Mouse (Mus musculus): ENCODE results near the gene Gstm1. TPM values are rescaled to one million over a fixed set of nuclear protein-coding genes. Genes with fewer than 3 reads are reported as not detected.

Gene Gstm1
- polyA plus RNA-seq, 1 experiment from 2014 or later, result 28.0 TPM

DNA sequence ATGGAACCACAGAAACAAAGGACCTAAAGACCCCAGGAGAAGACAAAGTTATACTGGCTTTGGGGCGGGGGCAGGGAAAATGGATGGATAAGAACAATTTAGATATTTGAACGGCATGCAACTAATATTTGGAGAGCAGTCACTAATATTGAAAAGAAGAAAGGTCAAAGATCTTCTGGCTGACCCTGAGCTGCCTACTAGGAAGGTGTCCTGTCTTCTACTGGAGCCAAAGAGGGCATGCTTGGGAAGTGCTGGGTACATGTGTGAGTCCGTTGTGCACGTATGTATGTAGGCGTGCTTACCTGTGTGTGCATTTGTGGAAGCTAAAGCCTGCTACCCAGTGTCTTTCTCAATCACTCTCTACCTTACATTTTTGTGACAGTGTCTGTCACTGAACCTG is 51.1 kb downstream of the Gstm1 start:
- Histone ChIP-seq H3K9me3 (ENCODE audit: control insufficient read depth, low read length) (no peaks in the 10 kb centered on the region), H3K9ac (ENCODE audit: low read length) (no peak overlapping the region), H3K36me3 (ENCODE audit: control insufficient read depth, insufficient read depth, low read length) (no peaks in the 10 kb centered on the region), H3K4me3 (ENCODE audit: low read depth, low read length) (no peak overlapping the region), H3K27me3 (ENCODE audit: control insufficient read depth, insufficient read depth, low read length) (no peaks in the 10 kb centered on the region), H3K4me2 (ENCODE audit: low read depth) (no peak overlapping the region), H3K4me1 (ENCODE audit: control insufficient read depth, insufficient read depth, low read length) (no peaks in the 10 kb centered on the region), H3K27ac (ENCODE audit: low read depth, low read length) (no peak overlapping the region)
- no peak for DNase-seq (ENCODE audit: low spot score)
- ATAC-seq (ENCODE audit: insufficient read depth, low FRiP score, low TSS enrichment), result no peak
- WGBS, result 97% methylated on average over 5 of the region's 5 CpGs

DNA sequence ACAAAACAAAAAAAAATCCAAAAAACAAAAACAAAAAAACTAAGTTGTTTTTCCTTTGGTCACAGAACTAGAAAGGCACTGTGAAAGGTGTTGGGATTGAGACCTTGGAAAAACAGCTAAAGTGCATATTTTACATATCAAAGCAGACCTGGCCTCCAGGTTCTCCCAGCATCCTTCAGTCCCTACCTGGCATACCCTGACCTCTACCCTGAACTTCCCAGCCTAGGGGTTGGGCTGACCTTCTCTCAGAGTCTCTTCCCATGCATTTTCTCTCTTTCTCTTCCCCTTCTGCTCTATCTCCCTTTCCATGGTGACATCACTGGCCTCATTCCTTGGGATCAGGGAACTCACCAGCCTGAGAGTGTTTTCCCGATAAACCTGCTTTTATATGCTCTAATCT is 52.2 kb downstream of the Gstm1 start:
- H3K27ac ChIP-seq (ENCODE audit: low read depth, low read length), result no peak overlapping the region
- no peaks in the 10 kb centered on the region for H3K4me1 ChIP-seq (ENCODE audit: control insufficient read depth, insufficient read depth, low read length)
- H3K36me3 ChIP-seq (ENCODE audit: control insufficient read depth, insufficient read depth, low read length), result no peaks in the 10 kb centered on the region
- ATAC-seq (ENCODE audit: insufficient read depth, low FRiP score, low TSS enrichment) (no peak), DNase-seq (ENCODE audit: low spot score) (no peak)
- no peak overlapping the region for H3K4me3 ChIP-seq (ENCODE audit: low read depth, low read length)
- H3K4me2 ChIP-seq (ENCODE audit: low read depth), result no peak overlapping the region
- no peaks in the 10 kb centered on the region for H3K9me3 ChIP-seq (ENCODE audit: control insufficient read depth, low read length)
- H3K27me3 ChIP-seq (ENCODE audit: control insufficient read depth, insufficient read depth, low read length), result no peaks in the 10 kb centered on the region
- WGBS, result 78% methylated on average over 1 of the region's 1 CpGs
- H3K9ac ChIP-seq (ENCODE audit: low read length), result no peak overlapping the region

DNA sequence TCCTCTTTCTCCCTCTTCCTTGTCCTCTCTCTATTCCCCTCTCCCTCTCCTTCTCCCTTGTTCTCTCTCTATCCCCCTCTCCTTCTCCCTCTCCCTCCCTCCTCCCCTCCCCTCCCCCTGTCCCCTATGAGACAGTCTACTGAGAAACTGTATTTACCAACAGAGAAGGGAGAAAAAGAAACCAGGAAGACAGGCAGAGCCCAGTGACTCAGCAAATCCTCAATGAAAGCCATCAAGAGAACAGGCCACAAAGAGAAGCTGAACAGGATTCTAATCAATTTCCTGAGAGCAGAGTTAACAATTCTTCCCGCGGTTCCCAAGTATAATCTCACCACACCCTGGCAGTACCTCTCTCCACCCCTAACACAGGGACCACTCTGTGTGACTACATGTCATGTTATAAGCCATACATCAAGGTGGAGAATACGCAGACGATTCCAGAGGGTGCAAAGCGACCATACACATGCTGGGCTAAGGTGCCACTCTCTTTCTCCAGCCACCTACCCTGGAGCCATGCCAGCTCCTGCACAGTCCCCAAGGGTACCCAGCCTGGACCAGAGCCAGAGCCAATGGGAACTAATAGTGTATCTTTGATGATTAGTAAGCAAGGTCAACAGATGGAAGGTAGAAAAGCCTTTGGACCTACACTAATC is 53.0 kb downstream of the Gstm1 start:
- Histone ChIP-seq H3K36me3 (ENCODE audit: control insufficient read depth, insufficient read depth, low read length) (no peaks in the 10 kb centered on the region), H3K27ac (ENCODE audit: low read depth, low read length) (no peak overlapping the region), H3K4me2 (ENCODE audit: low read depth) (no peak overlapping the region), H3K27me3 (ENCODE audit: control insufficient read depth, insufficient read depth, low read length) (no peaks in the 10 kb centered on the region), H3K4me1 (ENCODE audit: control insufficient read depth, insufficient read depth, low read length) (no peaks in the 10 kb centered on the region), H3K9me3 (ENCODE audit: control insufficient read depth, low read length) (no peaks in the 10 kb centered on the region), H3K9ac (ENCODE audit: low read length) (no peak overlapping the region), H3K4me3 (ENCODE audit: low read depth, low read length) (no peak overlapping the region)
- 71% methylated on average over 5 of the region's 5 CpGs for WGBS
- DNase-seq (ENCODE audit: low spot score), result no peak
- no peak for ATAC-seq (ENCODE audit: insufficient read depth, low FRiP score, low TSS enrichment)

DNA sequence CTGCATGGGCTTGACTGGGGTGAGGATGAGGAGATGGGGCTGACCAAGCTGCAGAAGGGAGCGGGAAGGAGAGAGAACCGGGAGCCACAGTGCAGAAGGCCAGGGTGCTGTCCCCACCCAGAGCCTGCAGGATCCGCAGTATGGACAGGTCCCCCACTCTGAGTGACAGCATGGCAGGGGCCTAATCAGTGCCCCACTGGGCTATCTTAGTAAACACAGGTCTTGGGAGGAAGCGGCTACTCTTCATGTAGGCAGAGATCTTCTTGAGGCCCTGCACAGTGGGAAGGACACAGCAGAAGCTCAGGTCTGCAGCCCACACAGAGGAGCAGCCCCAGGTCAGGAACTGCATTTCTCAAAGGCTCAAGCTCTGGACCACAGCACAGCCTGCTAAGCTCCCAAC is 53.7 kb downstream of the Gstm1 start:
- ATAC-seq (ENCODE audit: insufficient read depth, low FRiP score, low TSS enrichment) (no peak), DNase-seq (ENCODE audit: low spot score) (no peak)
- Histone ChIP-seq H3K27ac (ENCODE audit: low read depth, low read length) (no peak overlapping the region), H3K4me3 (ENCODE audit: low read depth, low read length) (no peak overlapping the region), H3K4me2 (ENCODE audit: low read depth) (no peak overlapping the region), H3K9ac (ENCODE audit: low read length) (no peak overlapping the region), H3K27me3 (ENCODE audit: control insufficient read depth, insufficient read depth, low read length) (no peaks in the 10 kb centered on the region), H3K9me3 (ENCODE audit: control insufficient read depth, low read length) (no peaks in the 10 kb centered on the region), H3K4me1 (ENCODE audit: control insufficient read depth, insufficient read depth, low read length) (no peaks in the 10 kb centered on the region), H3K36me3 (ENCODE audit: control insufficient read depth, insufficient read depth, low read length) (no peaks in the 10 kb centered on the region)
- 91% methylated on average over 4 of the region's 4 CpGs for WGBS

Other genes starting within 250 kb of the Gstm1 start
- gene Eps8l3, start 140.7 kb downstream of the Gstm1 start, polyA plus RNA-seq (2014; fragmentation: Nextera tagmentation; extraction: Ambion mirVana), result 0.11 TPM in 1 of 2 replicates, not detected in the other
- gene Gstm5, start 122.2 kb downstream of the Gstm1 start, polyA plus RNA-seq (2014; fragmentation: Nextera tagmentation; extraction: Ambion mirVana), result 210 and 222 TPM in 2 replicates
- gene Gstm7, start 86.2 kb downstream of the Gstm1 start, polyA plus RNA-seq (2014; fragmentation: Nextera tagmentation; extraction: Ambion mirVana), result 49.9 and 50.8 TPM in 2 replicates
- gene Gstm6, start 74.2 kb downstream of the Gstm1 start, polyA plus RNA-seq (2014; fragmentation: Nextera tagmentation; extraction: Ambion mirVana), result 5.3 and 6.2 TPM in 2 replicates
- gene Gstm3, start 48.7 kb downstream of the Gstm1 start, polyA plus RNA-seq (2014; fragmentation: Nextera tagmentation; extraction: Ambion mirVana), result not detected in 2 replicates
- gene Gstm2, start 31.5 kb downstream of the Gstm1 start, polyA plus RNA-seq (2014; fragmentation: Nextera tagmentation; extraction: Ambion mirVana), result 18.5 and 20.8 TPM in 2 replicates
- gene Gstm4, start 26.9 kb upstream of the Gstm1 start, polyA plus RNA-seq (2014; fragmentation: Nextera tagmentation; extraction: Ambion mirVana), result 12.4 and 12.9 TPM in 2 replicates
- 40.1 and 42.9 TPM in 2 replicates for gene Ampd2, start 68.7 kb upstream of the Gstm1 start, polyA plus RNA-seq (2014; fragmentation: Nextera tagmentation; extraction: Ambion mirVana)
- gene Gnat2, start 74.8 kb upstream of the Gstm1 start, polyA plus RNA-seq (2014; fragmentation: Nextera tagmentation; extraction: Ambion mirVana), result 0.73 and 0.99 TPM in 2 replicates
- gene Gnai3, start 128.2 kb upstream of the Gstm1 start, polyA plus RNA-seq (2014; fragmentation: Nextera tagmentation; extraction: Ambion mirVana), result 210 and 217 TPM in 2 replicates
- gene Gpr61, start 136.9 kb upstream of the Gstm1 start, polyA plus RNA-seq (2014; fragmentation: Nextera tagmentation; extraction: Ambion mirVana), result 0.45 and 1.1 TPM in 2 replicates
- gene Amigo1, start 168.4 kb upstream of the Gstm1 start, polyA plus RNA-seq (2014; fragmentation: Nextera tagmentation; extraction: Ambion mirVana), result 6.5 and 7.2 TPM in 2 replicates
- 2.1 and 2.9 TPM in 2 replicates for gene Cyb561d1, start 183.2 kb upstream of the Gstm1 start, polyA plus RNA-seq (2014; fragmentation: Nextera tagmentation; extraction: Ambion mirVana)
- gene Atxn7l2, start 193.0 kb upstream of the Gstm1 start, polyA plus RNA-seq (2014; fragmentation: Nextera tagmentation; extraction: Ambion mirVana), result 21.1 and 24.5 TPM in 2 replicates
- 0.46 and 0.76 TPM in 2 replicates for gene Sypl2, start 208.7 kb upstream of the Gstm1 start, polyA plus RNA-seq (2014; fragmentation: Nextera tagmentation; extraction: Ambion mirVana)
- 294 and 297 TPM in 2 replicates for gene Psma5, start 239.0 kb upstream of the Gstm1 start, polyA plus RNA-seq (2014; fragmentation: Nextera tagmentation; extraction: Ambion mirVana)

Data from neural tube, embryonic 11.5 days (tissue).